Mouse (Mus musculus) myocyte (in vitro differentiated cells): Measurements from ENCODE around the gene Vav3.

Experiments
- CEBPB ChIP-seq: IDR thresholded peaks from 2 replicates; pipeline ENCODE4 v1.6.1; 2011; ENCODE audit warnings: mild to moderate bottlenecking, moderate library complexity; ENCODE audit not compliant: poor library complexity, insufficient read depth, severe bottlenecking
- E2F4 ChIP-seq: IDR thresholded peaks from one replicate; pipeline ENCODE4 v1.6.1; 2011; ENCODE audit warnings: mild to moderate bottlenecking, control low read depth, moderate library complexity; ENCODE audit not compliant: insufficient read depth
- MAX ChIP-seq: IDR thresholded peaks from one replicate; pipeline ENCODE4 v1.6.1; 2011; ENCODE audit warnings: low read depth, mild to moderate bottlenecking, control low read depth
- MYOG ChIP-seq, 3 experiments: IDR thresholded peaks; one replicate each; pipeline ENCODE4 v1.6.1; 2011; ENCODE audit warnings: control low read depth in 2 of 3, low read depth in 2 of 3, mild to moderate bottlenecking in 2 of 3; ENCODE audit not compliant: insufficient read length in 2 of 3, control insufficient read depth in 1 of 3, insufficient read depth in 1 of 3
- POLR2A ChIP-seq: IDR thresholded peaks from one replicate; pipeline ENCODE4 v1.6.1; 2011; ENCODE audit warnings: low read depth, mild to moderate bottlenecking, control low read depth, moderate library complexity; ENCODE audit not compliant: insufficient read length
- REST ChIP-seq: IDR thresholded peaks from one replicate; pipeline ENCODE4 v1.6.1; 2011; ENCODE audit warnings: mild to moderate bottlenecking, control low read depth, moderate library complexity; ENCODE audit not compliant: insufficient read depth, insufficient read length
- TCF12 ChIP-seq: IDR thresholded peaks from one replicate; pipeline ENCODE4 v1.6.1; 2011; ENCODE audit warnings: mild to moderate bottlenecking, control low read depth; ENCODE audit not compliant: poor library complexity, insufficient read depth, severe bottlenecking
- TCF3 ChIP-seq: IDR thresholded peaks from one replicate; pipeline ENCODE4 v1.6.1; 2011; ENCODE audit warnings: low read depth, control low read depth; ENCODE audit not compliant: insufficient read length
- USF1 ChIP-seq: IDR thresholded peaks from one replicate; pipeline ENCODE4 v1.6.1; 2011; ENCODE audit warnings: low read depth, mild to moderate bottlenecking, control low read depth, moderate library complexity

DNA sequence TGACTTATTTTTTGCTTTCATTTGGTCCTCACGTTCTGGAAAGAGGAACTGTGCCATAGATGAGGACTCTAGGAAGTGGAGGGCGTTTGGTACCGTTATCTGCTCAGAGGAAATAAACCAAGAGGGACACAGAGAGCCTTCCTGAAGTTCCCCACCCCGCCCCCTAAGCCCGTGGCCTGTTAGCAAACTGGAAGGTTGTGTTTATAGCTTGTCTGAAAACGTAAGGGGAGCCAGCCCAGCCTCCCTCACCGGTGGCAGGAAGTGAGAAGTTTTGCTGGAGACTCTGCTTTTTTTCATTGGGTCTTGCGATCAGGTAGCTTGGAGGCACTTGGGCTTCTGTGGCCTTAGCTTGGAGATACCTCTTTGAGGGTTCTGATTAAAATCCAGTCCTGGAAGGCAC, 1.2 kb downstream of the Vav3 start:
- TF ChIP-seq TCF12 (no peak), CEBPB (no peak), POLR2A (no peak), MAX (no peak), E2F4 (no peak), USF1 (no peak), MYOG (IDR thresholded peaks at IDR 0.05; ENCODE audit: control insufficient read depth in 1 of 3, insufficient read depth in 1 of 3, insufficient read length in 2 of 3, low read depth in 2 of 3) (no peak), REST (no peak), TCF3 (no peak)
